Mouse (Mus musculus): ENCODE results near the gene Sipa1l1. TPM values are rescaled to one million over a fixed set of nuclear protein-coding genes. Genes with fewer than 3 reads are reported as not detected.
A peak's percentile ranks its signal among the peaks of the same experiment; 100 is the strongest.

Gene Sipa1l1
- polyA plus RNA-seq, 1 experiment from 2014 or later = 26.4 TPM

GRCm38 (mm10) chr12:82293545-82294247 lies 124.6 kb downstream of the Sipa1l1 start:
- H3K4me1 ChIP-seq = no peaks in the 10 kb centered on the region
- H3K4me2 ChIP-seq = no peak overlapping the region
- whole genome bisulfite sequencing = 93% methylated on average over 7 of the region's 7 CpGs
- H3K9ac ChIP-seq = no peak overlapping the region
- ATAC-seq (ENCODE audit: insufficient read depth, low FRiP score, low read depth) = no peak
- no peaks in the 10 kb centered on the region for H3K9me3 ChIP-seq
- no peak overlapping the region for H3K4me3 ChIP-seq (replicated peaks)
- H3K36me3 ChIP-seq = no peaks in the 10 kb centered on the region
- no peak overlapping the region for H3K27ac ChIP-seq
- no peaks in the 10 kb centered on the region for H3K27me3 ChIP-seq (replicated peaks)

- Histone ChIP-seq H3K4me3 (replicated peaks) (no peak overlapping the region), H3K9ac (no peak overlapping the region), H3K27ac (no peak overlapping the region), H3K4me1 (no peaks in the 10 kb centered on the region), H3K9me3 (no peaks in the 10 kb centered on the region), H3K4me2 (no peak overlapping the region), H3K36me3 (no peaks in the 10 kb centered on the region), H3K27me3 (replicated peaks) (no peaks in the 10 kb centered on the region)
- ATAC-seq (ENCODE audit: insufficient read depth, low FRiP score, low read depth) = no peak
- 86% methylated on average over 10 of the region's 10 CpGs for WGBS
Observed at GRCm38 (mm10) chr12:82294906-82295887, 126.1 kb downstream of the Sipa1l1 start.

DNA sequence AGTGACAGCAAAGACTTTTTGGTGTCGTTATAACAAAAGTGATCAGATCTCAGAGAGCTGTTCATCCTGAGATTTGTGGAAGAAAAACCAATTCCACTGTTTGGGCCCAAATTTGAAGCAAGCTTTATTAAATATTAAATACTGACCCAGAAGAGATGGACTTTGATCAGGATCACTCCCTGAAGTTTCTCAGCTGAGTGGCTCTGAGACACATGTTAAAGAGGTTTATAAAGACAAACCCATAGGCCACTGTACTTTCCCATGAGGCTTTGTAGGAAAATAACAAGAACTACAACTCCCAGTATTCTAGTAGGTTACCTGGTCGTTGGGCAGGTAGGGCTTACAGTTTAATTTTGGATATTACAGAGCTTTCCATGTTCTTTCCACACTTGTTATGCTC lies 127.2 kb downstream of the Sipa1l1 start:
- Histone ChIP-seq H3K27me3 (replicated peaks) (no peaks in the 10 kb centered on the region), H3K4me1 (no peaks in the 10 kb centered on the region)

DNA sequence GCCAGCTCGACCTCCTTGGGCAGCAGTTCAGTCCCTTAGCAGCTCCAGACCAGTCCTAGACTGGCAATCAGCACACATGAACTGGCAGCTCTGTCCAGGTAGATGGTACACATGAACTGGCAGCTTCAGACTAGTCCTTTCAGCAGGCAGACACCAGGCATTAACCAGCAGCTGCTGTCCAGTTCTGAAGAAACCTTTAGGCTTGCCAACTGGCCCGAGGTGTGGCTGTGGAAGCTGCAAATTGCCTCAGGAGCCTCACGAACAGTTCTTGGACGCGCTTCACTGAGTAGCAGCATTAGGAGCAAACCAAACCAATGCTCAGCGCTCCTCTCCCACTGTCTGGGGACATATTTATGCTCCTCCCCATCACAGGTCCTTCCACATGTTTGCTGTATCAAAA lies 128.1 kb downstream of the Sipa1l1 start:
- no peaks in the 10 kb centered on the region for H3K27me3 ChIP-seq (replicated peaks)
- H3K36me3 ChIP-seq = no peaks in the 10 kb centered on the region
- H3K4me3 ChIP-seq (replicated peaks) = no peak overlapping the region
- no peaks in the 10 kb centered on the region for H3K9me3 ChIP-seq
- WGBS = 82% methylated on average over 6 of the region's 6 CpGs
- H3K4me2 ChIP-seq = no peak overlapping the region
- no peaks in the 10 kb centered on the region for H3K4me1 ChIP-seq
- H3K9ac ChIP-seq = no peak overlapping the region
- no peak overlapping the region for H3K27ac ChIP-seq
- ATAC-seq (ENCODE audit: insufficient read depth, low FRiP score, low read depth) = no peak

More for the DNA sequence above, 127.2 kb downstream of the Sipa1l1 start:
- Histone ChIP-seq H3K36me3 (no peaks in the 10 kb centered on the region), H3K27ac (no peak overlapping the region), H3K9me3 (no peaks in the 10 kb centered on the region), H3K9ac (no peak overlapping the region), H3K4me3 (replicated peaks) (no peak overlapping the region), H3K4me2 (no peak overlapping the region)
- ATAC-seq (ENCODE audit: insufficient read depth, low FRiP score, low read depth) = no peak
- 69% methylated on average over 2 of the region's 2 CpGs for WGBS

- Histone ChIP-seq H3K4me1 (0 out of 2 replicates have a peak, but pooled peaks cover 2% of the 10 kb centered on the region), H3K4me2 (no peak overlapping the region), H3K27me3 (replicated peaks) (no peaks in the 10 kb centered on the region), H3K36me3 (no peaks in the 10 kb centered on the region), H3K27ac (no peak overlapping the region), H3K9me3 (no peaks in the 10 kb centered on the region), H3K4me3 (replicated peaks) (no peak overlapping the region), H3K9ac (no peak overlapping the region)
- whole genome bisulfite sequencing = 82% methylated on average over 9 of the region's 9 CpGs
- ATAC-seq (ENCODE audit: insufficient read depth, low FRiP score, low read depth) = no peak
Observed at GRCm38 (mm10) chr12:82298662-82299460, 129.7 kb downstream of the Sipa1l1 start.

- ATAC-seq (ENCODE audit: insufficient read depth, low FRiP score, low read depth) = no peak
- WGBS = 70% methylated on average over 2 of the region's 2 CpGs
- no peaks in the 10 kb centered on the region for H3K9me3 ChIP-seq
Observed at GRCm38 (mm10) chr12:82304140-82304539, 135.0 kb downstream of the Sipa1l1 start.

DNA sequence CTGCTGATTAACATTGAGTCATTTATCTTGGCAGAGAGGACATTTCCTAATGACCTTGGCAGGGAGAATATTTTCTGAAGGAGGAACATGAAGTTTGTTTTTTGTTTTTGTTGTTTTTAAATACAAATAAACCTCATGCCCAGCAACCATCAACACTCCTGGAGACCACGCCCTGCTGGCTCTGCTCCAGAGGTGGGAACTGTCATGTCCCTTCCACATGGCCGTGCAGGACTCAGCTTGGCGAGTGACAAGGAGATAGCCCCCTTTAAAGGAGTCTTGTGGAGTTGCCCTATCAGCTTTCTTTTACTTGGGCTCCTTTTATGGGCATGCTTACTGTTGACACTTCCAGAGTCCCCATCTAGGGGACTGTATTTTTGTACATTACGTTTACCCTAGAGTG lies 136.9 kb downstream of the Sipa1l1 start:
- Histone ChIP-seq H3K4me1 (0 out of 2 replicates have a peak, but pooled peaks cover 3% of the 10 kb centered on the region), H3K27ac (no peak overlapping the region), H3K9ac (no peak overlapping the region), H3K36me3 (no peaks in the 10 kb centered on the region), H3K4me3 (replicated peaks) (no peak overlapping the region), H3K4me2 (no peak overlapping the region), H3K9me3 (no peaks in the 10 kb centered on the region), H3K27me3 (replicated peaks) (no peaks in the 10 kb centered on the region)
- no peak for ATAC-seq (ENCODE audit: insufficient read depth, low FRiP score, low read depth)
- 74% methylated on average over 4 of the region's 4 CpGs for WGBS

More at GRCm38 (mm10) chr12:82304140-82304539, 135.0 kb downstream of the Sipa1l1 start:
- no peak overlapping the region for H3K9ac ChIP-seq
- H3K4me1 ChIP-seq = 0 out of 2 replicates have a peak, but pooled peaks cover 3% of the 10 kb centered on the region
- H3K36me3 ChIP-seq = no peaks in the 10 kb centered on the region
- no peaks in the 10 kb centered on the region for H3K27me3 ChIP-seq (replicated peaks)
- no peak overlapping the region for H3K4me3 ChIP-seq (replicated peaks)
- no peak overlapping the region for H3K4me2 ChIP-seq
- H3K27ac ChIP-seq = peak overlapping the region; percentile 52; the same call in 1 of the 2 replicates

DNA sequence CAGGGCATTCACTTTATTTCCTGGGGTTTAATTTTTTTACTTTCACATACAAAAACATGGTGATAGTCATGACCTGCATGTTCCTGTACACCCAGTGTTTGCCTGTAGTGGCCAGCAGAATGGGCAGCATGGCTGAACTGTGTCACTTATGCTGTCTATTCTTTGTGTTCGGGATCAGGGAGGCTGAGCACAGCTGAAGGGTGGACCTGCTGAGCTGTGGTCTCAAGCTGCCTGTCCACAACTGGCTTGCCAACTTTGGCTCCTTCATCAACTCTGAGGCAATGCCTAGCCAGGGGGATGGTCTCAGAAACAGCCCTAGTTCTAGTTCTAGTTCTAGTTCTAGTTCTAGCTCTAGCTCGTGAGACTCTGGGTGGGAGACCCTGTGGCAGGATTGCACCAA lies 142.5 kb downstream of the Sipa1l1 start:
- no peaks in the 10 kb centered on the region for H3K27me3 ChIP-seq (replicated peaks)
- ATAC-seq (ENCODE audit: insufficient read depth, low FRiP score, low read depth) = no peak
- no peak overlapping the region for H3K9ac ChIP-seq
- no peak overlapping the region for H3K4me2 ChIP-seq
- H3K4me1 ChIP-seq = no peaks in the 10 kb centered on the region
- 80% methylated on average over 2 of the region's 2 CpGs for WGBS
- no peaks in the 10 kb centered on the region for H3K36me3 ChIP-seq
- no peak overlapping the region for H3K4me3 ChIP-seq (replicated peaks)
- H3K9me3 ChIP-seq = no peaks in the 10 kb centered on the region
- no peak overlapping the region for H3K27ac ChIP-seq

DNA sequence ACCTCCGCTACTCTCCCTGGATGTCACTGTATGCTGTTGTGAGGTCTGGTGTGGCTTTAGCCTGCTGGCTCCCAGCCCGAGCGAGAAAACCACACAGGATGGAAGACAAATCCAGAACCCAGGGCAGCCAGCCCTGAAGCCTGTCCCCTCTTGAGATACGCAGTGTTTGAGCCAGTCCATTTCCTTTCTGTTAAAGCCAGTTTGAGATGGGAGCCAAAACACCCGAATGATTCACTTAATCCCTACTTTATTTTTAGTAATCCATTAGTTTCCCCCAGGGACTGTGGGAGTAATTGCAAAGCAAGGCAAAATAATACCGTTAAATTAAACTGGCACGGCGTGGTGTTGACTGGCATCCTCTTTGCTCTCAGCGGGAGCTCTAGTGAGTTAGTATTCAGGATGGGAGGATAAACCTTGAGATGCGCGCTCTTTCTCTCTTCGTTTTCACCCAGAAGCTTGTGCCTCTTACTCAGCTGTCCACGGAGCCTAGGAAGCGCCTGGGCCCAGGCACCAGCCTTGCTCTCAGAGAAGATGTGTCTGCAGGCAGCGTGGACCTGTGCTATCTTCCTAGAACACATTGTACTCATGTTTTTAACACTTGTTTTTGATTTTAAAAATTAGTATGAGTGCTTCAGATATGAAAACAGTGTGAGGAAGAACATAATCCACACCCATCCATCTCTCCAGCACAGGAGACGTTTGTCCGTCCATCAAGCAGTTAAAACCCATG lies 143.1 kb downstream of the Sipa1l1 start:
- H3K27me3 ChIP-seq (replicated peaks) = no peaks in the 10 kb centered on the region
- no peak overlapping the region for H3K9ac ChIP-seq
- no peaks in the 10 kb centered on the region for H3K36me3 ChIP-seq
- no peak overlapping the region for H3K27ac ChIP-seq
- H3K4me1 ChIP-seq = no peaks in the 10 kb centered on the region
- no peaks in the 10 kb centered on the region for H3K9me3 ChIP-seq
- 74% methylated on average over 17 of the region's 17 CpGs for WGBS
- no peak overlapping the region for H3K4me3 ChIP-seq (replicated peaks)
- H3K4me2 ChIP-seq = no peak overlapping the region
- no peak for ATAC-seq (ENCODE audit: insufficient read depth, low FRiP score, low read depth)

DNA sequence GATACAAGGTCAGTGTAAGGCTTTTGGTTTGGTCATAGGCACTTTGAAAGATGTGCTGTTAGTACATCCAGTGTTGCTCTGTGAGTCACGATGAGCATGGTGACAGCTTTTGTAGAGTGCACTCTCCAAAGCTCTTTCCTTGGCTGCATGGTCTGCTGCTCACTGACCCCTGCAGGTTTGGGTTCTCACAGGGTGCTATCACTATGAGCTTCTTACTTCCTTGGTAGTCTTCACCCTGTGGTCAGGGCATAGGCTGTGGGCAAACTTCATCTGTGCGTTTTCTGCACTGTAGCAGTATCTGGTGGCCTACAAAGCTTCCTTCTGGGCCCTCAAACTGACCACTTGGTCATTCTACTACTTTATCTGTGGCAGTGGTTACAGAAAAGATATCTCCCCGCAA lies 144.0 kb downstream of the Sipa1l1 start:
- no peak overlapping the region for H3K9ac ChIP-seq
- no peaks in the 10 kb centered on the region for H3K4me1 ChIP-seq
- H3K27ac ChIP-seq = no peak overlapping the region
- H3K9me3 ChIP-seq = no peaks in the 10 kb centered on the region
- no peak overlapping the region for H3K4me2 ChIP-seq
- WGBS = 89% methylated on average over 3 of the region's 3 CpGs
- ATAC-seq (ENCODE audit: insufficient read depth, low FRiP score, low read depth) = no peak
- no peaks in the 10 kb centered on the region for H3K36me3 ChIP-seq
- no peaks in the 10 kb centered on the region for H3K27me3 ChIP-seq (replicated peaks)
- no peak overlapping the region for H3K4me3 ChIP-seq (replicated peaks)

Data from stomach, embryonic 15.5 days (tissue).